Mouse (Mus musculus) Patski (cell line): ENCODE measurements at regions not wholly inside any gene's neighbourhood (a gene's known extent, or its start where the extent isn't known, plus 50 kb on each side); places are given as distances from the start of the nearest gene placed in this dataset.
A peak's percentile ranks its signal among the peaks of the same experiment; 100 is the strongest.

Experiments
- ATAC-seq: fragments of 100-300 bp; one replicate; pipeline ENCODE4 v1.8.0; 2021
- CTCF ChIA-PET: fragments of 350-600 bp; sonication (Branson Sonifier 250); formaldehyde crosslinking; loops from one replicate; lab custom pipeline; 2022; ENCODE audit warnings: inconsistent platforms; lab: Charles Lee
- POLR2A ChIA-PET: fragments of 350-600 bp; sonication (Branson Sonifier 250); formaldehyde crosslinking; loops from one replicate; lab custom pipeline; 2022; ENCODE audit warnings: antibody characterized with exemption, inconsistent platforms; lab: Charles Lee
- DNase-seq: peaks from one replicate; pipeline ENCODE4 v3.0.0-alpha.2; 2011; ENCODE audit warnings: low read depth, low spot score
- H3K27me3 ChIP-seq: fragments of 371-371 bp; one replicate; pipeline ENCODE4 v1.5.1; 2021
- CTCF ChIP-seq: fragments of 100-300 bp; IDR thresholded peaks from one replicate; pipeline ENCODE4 v1.5.1; 2021
- in situ Hi-C: fragments of 300-500 bp; cut with MboI; formaldehyde crosslinking; loops from 3 replicates; pipeline ENCODE4 v1.11.1; 2018; ENCODE audit warnings: low pct_unique_long_range_greater_than_20kb, mixed read lengths

GRCm38 (mm10) chr12:32685788-32686385, 133.5 kb upstream of the Nampt start:
- POLR2A ChIA-PET, result no interaction called here
- ATAC-seq, result no peak
- TF ChIP-seq CTCF, result no peak
- no peaks in the 10 kb centered on the region for H3K27me3 ChIP-seq
- in situ Hi-C loops, result no loop called here
- CTCF ChIA-PET, result no interaction called here
- no peak for DNase-seq

DNA sequence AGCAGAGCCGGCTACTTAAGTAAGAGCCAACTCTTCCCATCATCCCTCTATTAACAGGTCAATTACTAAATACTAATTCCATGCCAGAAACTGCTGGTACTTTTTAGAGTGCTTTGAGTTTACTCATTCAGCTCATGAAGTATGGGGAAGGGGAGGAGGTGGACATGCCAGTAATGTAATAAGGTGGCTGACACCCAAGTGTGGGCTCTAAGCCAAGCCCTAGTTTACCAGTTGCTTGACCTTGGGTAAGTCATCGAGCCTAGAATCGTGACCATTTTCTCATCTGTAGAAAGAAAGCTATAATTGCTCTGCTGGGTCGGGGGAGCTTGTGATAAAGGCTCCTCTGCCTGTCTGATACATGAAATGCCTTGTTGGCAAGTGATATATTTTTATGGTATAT, 130.0 kb upstream of the Nampt start:
- POLR2A ChIA-PET, result interaction anchor here (1.3 kb wide), 1 partner anchor 11 kb away, joined by 3 read pairs; no protein-coding TSS in a partner anchor

DNA sequence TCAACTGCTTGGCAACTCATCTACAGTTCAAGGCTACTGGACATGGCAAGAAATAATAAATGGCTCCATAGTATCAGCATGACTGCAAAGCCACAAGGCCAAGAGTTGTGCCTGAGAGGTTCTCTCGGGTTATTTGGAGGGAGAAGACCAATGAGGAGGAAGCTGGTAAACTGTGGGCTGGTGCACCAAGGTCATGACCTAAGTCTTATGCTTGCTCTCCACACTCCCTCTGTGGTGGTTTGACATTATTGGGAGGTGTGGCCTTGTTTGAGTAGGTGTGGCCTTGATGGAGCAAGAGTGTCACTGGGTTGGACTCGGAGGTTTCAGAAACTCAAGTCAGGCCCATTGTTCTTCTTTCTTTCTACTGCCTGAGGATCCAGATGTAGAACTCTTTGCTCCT, 129.2 kb upstream of the Nampt start:
- POLR2A ChIA-PET, result no interaction called here
- TF ChIP-seq CTCF, result no peak
- no peak for DNase-seq
- ATAC-seq, result no peak
- CTCF ChIA-PET, result no interaction called here
- in situ Hi-C loops, result no loop called here
- no peaks in the 10 kb centered on the region for H3K27me3 ChIP-seq

More for the DNA sequence above, 130.0 kb upstream of the Nampt start:
- no peaks in the 10 kb centered on the region for H3K27me3 ChIP-seq
- in situ Hi-C loops, result no loop called here
- CTCF ChIA-PET, result interaction anchor here (0.8 to 1.4 kb wide), 2 partner anchors 27 to 37 kb away, joined by 3 read pairs; no protein-coding TSS in a partner anchor
- TF ChIP-seq CTCF, result no peak
- no peak for DNase-seq
- no peak for ATAC-seq

GRCm38 (mm10) chr12:32692081-32692819, 127.1 kb upstream of the Nampt start:
- ChIA-PET CTCF (no interaction called here), POLR2A (interaction anchor here (0.7 kb wide), 1 partner anchor 15 kb away, joined by 3 read pairs; no protein-coding TSS in a partner anchor)
- ATAC-seq (peak; percentile 83), DNase-seq (peak; percentile 47)
- in situ Hi-C loops, result no loop called here
- no peak for TF ChIP-seq CTCF
- H3K27me3 ChIP-seq, result no peaks in the 10 kb centered on the region

DNA sequence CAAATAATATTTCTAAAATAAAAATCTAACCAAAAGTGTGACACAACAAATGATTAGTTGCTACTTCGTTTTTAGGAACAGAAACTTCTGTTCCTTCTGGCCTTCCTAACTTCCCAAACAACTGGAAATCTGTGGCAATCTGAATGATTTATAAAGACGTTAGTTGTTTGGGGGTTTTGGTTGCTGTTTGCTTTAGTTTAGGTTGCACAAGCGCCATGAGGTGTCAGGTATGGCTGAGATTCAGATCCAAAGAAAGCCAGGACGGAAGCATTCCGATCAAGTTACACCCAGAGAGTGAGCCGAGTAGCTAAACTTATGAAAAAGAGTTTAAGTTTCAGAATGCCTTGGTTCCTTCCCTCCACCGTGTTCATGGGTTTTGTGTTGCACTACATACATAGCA, 126.4 kb upstream of the Nampt start:
- TF ChIP-seq CTCF, result no peak
- DNase-seq (no peak), ATAC-seq (no peak)
- no peaks in the 10 kb centered on the region for H3K27me3 ChIP-seq
- in situ Hi-C loops, result no loop called here
- POLR2A ChIA-PET, result no interaction called here
- CTCF ChIA-PET, result no interaction called here

DNA sequence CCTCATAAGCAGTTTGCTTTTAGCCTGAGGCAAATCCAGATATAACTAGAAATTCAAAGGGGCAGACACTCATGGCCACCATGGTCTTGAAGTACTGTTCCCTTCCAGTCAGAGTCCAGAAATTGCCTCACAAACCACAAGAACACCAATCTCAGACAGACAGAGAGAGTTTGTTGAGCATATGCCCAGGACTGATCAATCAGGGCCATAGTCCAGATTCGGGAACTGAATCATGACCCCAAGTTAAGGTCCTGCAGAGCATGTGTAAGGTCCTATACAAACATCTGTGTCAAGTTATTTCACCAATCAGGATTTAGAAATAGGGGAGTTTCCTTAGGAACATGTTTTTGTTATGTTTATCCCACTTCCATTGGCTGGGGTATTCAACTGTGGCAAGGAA, 125.7 kb upstream of the Nampt start:
- DNase-seq, result no peak

GRCm38 (mm10) chr12:32696832-32697231, 122.5 kb upstream of the Nampt start:
- in situ Hi-C loops, result no loop called here
- ATAC-seq (peak; percentile 71), DNase-seq (no peak)
- POLR2A ChIA-PET, result no interaction called here
- H3K27me3 ChIP-seq, result no peaks in the 10 kb centered on the region
- CTCF ChIA-PET, result no interaction called here
- TF ChIP-seq CTCF, result no peak

More for the DNA sequence above, 125.7 kb upstream of the Nampt start:
- no peak for TF ChIP-seq CTCF
- POLR2A ChIA-PET, result no interaction called here
- CTCF ChIA-PET, result no interaction called here
- in situ Hi-C loops, result no loop called here
- no peak for ATAC-seq
- no peaks in the 10 kb centered on the region for H3K27me3 ChIP-seq

GRCm38 (mm10) chr12:32709188-32709587, 110.2 kb upstream of the Nampt start:
- CTCF ChIA-PET, result no interaction called here
- DNase-seq (no peak), ATAC-seq (no peak)
- POLR2A ChIA-PET, result no interaction called here
- in situ Hi-C loops, result no loop called here
- H3K27me3 ChIP-seq, result no peaks in the 10 kb centered on the region
- no peak for TF ChIP-seq CTCF

GRCm38 (mm10) chr12:32717129-32717921, 102.0 kb upstream of the Nampt start:
- in situ Hi-C loops, result no loop called here
- DNase-seq (no peak), ATAC-seq (no peak)
- CTCF ChIA-PET, result interaction anchor here (1.4 to 1.5 kb wide), 2 partner anchors 10 to 28 kb away, joined by 3 to 6 read pairs; no protein-coding TSS in a partner anchor
- H3K27me3 ChIP-seq, result no peaks in the 10 kb centered on the region
- POLR2A ChIA-PET, result no interaction called here
- TF ChIP-seq CTCF, result no peak

DNA sequence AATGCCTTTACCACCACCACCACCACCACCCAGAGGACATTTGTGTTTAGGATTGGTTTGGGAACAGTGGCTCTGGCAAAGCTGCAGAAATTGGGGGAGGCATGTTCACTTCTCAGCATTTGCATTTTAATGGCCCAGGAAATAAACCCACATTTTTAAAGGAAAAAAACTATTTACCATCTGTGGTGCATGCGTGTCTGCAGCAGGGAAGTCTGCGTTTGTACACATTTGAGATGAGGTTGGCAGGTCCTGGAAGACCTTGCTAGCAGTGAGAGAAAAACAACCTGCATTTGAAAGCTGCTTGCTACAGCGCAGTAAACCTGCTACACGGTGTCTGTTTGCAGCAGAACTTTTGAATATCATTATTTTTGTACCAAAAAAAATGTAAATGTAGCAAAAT, 100.1 kb upstream of the Nampt start:
- TF ChIP-seq CTCF, result no peak
- H3K27me3 ChIP-seq, result no peaks in the 10 kb centered on the region
- in situ Hi-C loops, result no loop called here
- CTCF ChIA-PET, result no interaction called here
- POLR2A ChIA-PET, result no interaction called here
- no peak for ATAC-seq
- DNase-seq, result no peak
